Mouse (Mus musculus) liver, embryonic 14.5 days (tissue): Measurements from ENCODE around the gene Fry. TPM values are rescaled to one million over a fixed set of nuclear protein-coding genes. Genes with fewer than 3 reads are reported as not detected.
A peak's percentile ranks its signal among the peaks of the same experiment; 100 is the strongest.

ENCODE experiments used
- ATAC-seq: fragments of 200-750 bp; cut with Nextera tagmentation; 2 replicates; pipeline ENCODE4 v1.8.0; 2017; ENCODE audit warnings: moderate number of reproducible peaks, mild to moderate bottlenecking, moderate library complexity; ENCODE audit not compliant: insufficient read depth
- DNase-seq, 3 experiments: peaks; one replicate each; pipeline ENCODE4 v3.0.0-alpha.2; 2012 to 2013; ENCODE audit warnings: low read depth in 3 of 3, low spot score in 3 of 3
- H3K27ac ChIP-seq: fragments of 300-500 bp; sonication (generic); 2 replicates; pipeline ENCODE4 v1.5.1; 2014; ENCODE audit warnings: moderate library complexity, mild to moderate bottlenecking, control low read depth, inconsistent platforms
- H3K27me3 ChIP-seq: fragments of 300-500 bp; sonication (generic); 2 replicates; pipeline ENCODE4 v1.6.1; 2014; ENCODE audit warnings: mild to moderate bottlenecking, low read length, moderate library complexity; ENCODE audit not compliant: control insufficient read depth, insufficient read depth
- H3K36me3 ChIP-seq: fragments of 300-500 bp; sonication (generic); replicated peaks from 2 replicates; pipeline ENCODE4 v1.6.1; 2014; ENCODE audit warnings: low read depth; ENCODE audit not compliant: control insufficient read depth, insufficient read depth
- H3K4me1 ChIP-seq, 2 experiments: fragments of 200-500 bp in 1 of 2; fragments of 300-500 bp in 1 of 2; sonication (generic) in 1 of 2; replicated peaks; 2 replicates each; pipeline ENCODE4 v1.6.1; 2012 to 2014; ENCODE audit warnings: antibody characterized with exemption in 1 of 2, inconsistent platforms in 1 of 2, low read length in 1 of 2; ENCODE audit not compliant: control insufficient read depth in 2 of 2, insufficient read depth in 2 of 2
- H3K4me2 ChIP-seq: fragments of 300-500 bp; sonication (generic); 2 replicates; pipeline ENCODE4 v1.6.1; 2014; ENCODE audit warnings: low read depth, mild to moderate bottlenecking, control low read depth, moderate library complexity
- H3K4me3 ChIP-seq, 2 experiments: fragments of 200-500 bp in 1 of 2; fragments of 300-500 bp in 1 of 2; sonication (generic) in 1 of 2; 2 replicates each; pipeline ENCODE4 v1.5.1; 2012 to 2014; ENCODE audit warnings: low read depth in 2 of 2, low read length in 2 of 2, mild to moderate bottlenecking in 2 of 2, control low read depth in 1 of 2, inconsistent platforms in 1 of 2, moderate library complexity in 1 of 2; ENCODE audit not compliant: insufficient read depth in 1 of 2
- H3K9ac ChIP-seq: fragments of 300-500 bp; sonication (generic); replicated peaks from 2 replicates; pipeline ENCODE4 v1.6.1; 2014; ENCODE audit warnings: mild to moderate bottlenecking, control low read depth, moderate library complexity
- H3K9me3 ChIP-seq: fragments of 300-500 bp; sonication (generic); 2 replicates; pipeline ENCODE4 v1.6.1; 2016; ENCODE audit warnings: low read length, mixed read lengths; ENCODE audit not compliant: control insufficient read depth
- CTCF ChIP-seq: IDR thresholded peaks from 2 replicates; pipeline ENCODE4 v1.5.1; 2016; ENCODE audit warnings: antibody characterized with exemption, low read depth, control low read depth
- EP300 ChIP-seq: IDR thresholded peaks from 2 replicates; pipeline ENCODE4 v1.6.1; 2016; ENCODE audit warnings: antibody characterized with exemption, low read depth
- whole genome bisulfite sequencing: fragments of 180-500 bp; shearing (Covaris S2); extraction: QIAGEN DNeasy Blood & Tissue Kit; methylation state at CpG from one replicate; pipeline ENCODE4 v1.1.7; 2014; ENCODE audit not compliant: insufficient replicate concordance; 5-methylcytosine and 5-hydroxymethylcytosine counted together
- polyA plus RNA-seq, 2 experiments: library from polyadenylated mRNA; depleted of rRNA in 1 of 2; stranded (reverse) in 1 of 2; unstranded in 1 of 2; fragments of >200 nt; fragmentation: Nextera tagmentation in 1 of 2; extraction: Ambion mirVana in 1 of 2; gene quantifications; 2 replicates each; pipeline versions ENCODE4 v1.2.1 to v1.2.3; 2012 to 2014

Gene Fry
- polyA plus RNA-seq, 2 experiments, result 1.4 to 1.9 TPM

DNA sequence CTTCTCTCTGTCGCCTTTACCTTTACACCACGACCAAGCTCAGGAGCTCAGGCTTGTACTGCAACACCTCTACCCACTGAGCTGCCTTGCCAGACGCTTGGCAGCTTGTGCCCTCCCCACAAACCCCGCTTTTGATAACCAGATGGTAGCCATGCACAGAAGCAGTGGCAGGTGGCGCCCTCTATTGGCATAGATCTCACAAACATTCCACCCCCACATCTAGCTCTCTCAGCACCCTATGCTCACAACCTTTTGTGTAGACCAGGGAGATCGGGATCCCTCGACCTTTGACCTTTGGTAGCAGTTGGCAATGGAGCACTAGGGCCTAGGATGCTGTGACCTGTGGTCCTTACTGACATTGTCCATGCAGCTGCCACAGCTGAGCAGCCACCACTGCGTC is 171.2 kb downstream of the Fry start:
- WGBS, result 53% methylated on average over 8 of the region's 8 CpGs
- TF ChIP-seq EP300 (no peak), CTCF (peak; percentile 65)

DNA sequence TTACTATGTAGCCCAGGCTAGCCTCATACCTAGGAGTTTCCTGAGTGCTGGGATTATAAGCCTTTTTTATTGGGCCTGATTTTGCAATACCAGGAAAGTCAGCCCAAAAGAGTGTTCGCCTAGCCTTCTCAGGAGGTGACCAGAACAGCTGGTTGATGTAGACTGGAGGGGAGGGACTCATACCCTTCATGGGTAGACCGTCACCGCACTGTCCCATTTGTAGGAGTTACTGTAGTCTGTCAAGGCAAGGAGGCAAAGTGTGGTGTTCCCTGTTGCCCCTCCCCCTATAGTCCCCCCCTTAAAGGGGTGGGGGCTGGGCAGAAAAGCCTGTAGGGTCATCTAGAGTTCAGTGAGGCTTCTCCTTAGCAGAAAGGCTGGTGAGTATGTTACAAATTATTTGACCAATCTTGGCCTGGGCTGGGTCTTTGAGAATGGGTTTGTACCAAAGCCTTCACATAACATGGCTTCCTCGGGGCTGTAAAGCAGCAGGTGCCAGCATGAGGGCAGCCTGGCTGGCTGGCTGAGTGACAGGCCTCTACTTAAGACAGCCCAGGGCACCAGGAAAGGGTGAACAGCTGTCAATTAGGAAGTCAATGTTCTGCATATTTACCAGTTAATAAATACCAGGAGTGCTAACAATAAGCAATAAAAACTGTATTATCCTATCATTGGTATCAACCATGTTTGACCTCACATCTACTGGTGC is 172.2 kb downstream of the Fry start:
- no peaks in the 10 kb centered on the region for H3K27me3 ChIP-seq
- H3K9ac ChIP-seq, result no peak overlapping the region
- no peaks in the 10 kb centered on the region for H3K36me3 ChIP-seq
- no peak for TF ChIP-seq EP300
- no peak for TF ChIP-seq CTCF
- H3K9me3 ChIP-seq, result no peaks in the 10 kb centered on the region
- H3K4me2 ChIP-seq, result no peak overlapping the region
- ATAC-seq, result no peak
- DNase-seq, result no peak
- H3K27ac ChIP-seq, result no peak overlapping the region
- 65% methylated on average over 4 of the region's 4 CpGs for WGBS
- H3K4me1 ChIP-seq, result no peaks in the 10 kb centered on the region
- H3K4me3 ChIP-seq, result no peak overlapping the region

More for the DNA sequence above, 171.2 kb downstream of the Fry start:
- Histone ChIP-seq H3K27me3 (no peaks in the 10 kb centered on the region), H3K27ac (no peak overlapping the region), H3K9ac (no peak overlapping the region), H3K36me3 (no peaks in the 10 kb centered on the region), H3K4me2 (no peak overlapping the region), H3K4me1 (no peaks in the 10 kb centered on the region), H3K9me3 (no peaks in the 10 kb centered on the region), H3K4me3 (no peak overlapping the region)
- no peak for ATAC-seq
- DNase-seq, result no peak

DNA sequence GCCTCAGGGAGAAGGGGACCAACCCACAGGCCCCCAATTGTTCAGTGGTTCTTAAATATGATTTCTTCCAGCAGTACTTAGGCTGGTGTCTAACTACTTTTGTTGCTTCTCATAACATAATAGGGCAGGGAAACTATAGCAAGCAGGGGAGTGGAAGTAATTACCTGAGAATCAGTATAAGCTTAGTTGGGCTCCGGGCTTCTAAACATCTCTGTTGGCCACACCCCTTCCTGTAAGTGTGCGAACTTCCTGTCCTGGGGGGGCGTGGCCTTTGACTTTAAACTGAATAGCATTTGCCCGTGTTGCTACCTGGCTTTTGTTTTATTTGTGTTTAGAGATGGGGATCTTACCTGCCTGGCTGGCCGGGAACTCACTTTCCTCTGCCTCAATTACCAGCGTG is 172.8 kb downstream of the Fry start:
- no peak overlapping the region for H3K4me3 ChIP-seq
- no peak for TF ChIP-seq CTCF
- TF ChIP-seq EP300, result no peak
- H3K4me1 ChIP-seq, result no peaks in the 10 kb centered on the region
- ATAC-seq (no peak), DNase-seq (no peak)
- H3K27me3 ChIP-seq, result no peaks in the 10 kb centered on the region
- H3K9me3 ChIP-seq, result no peaks in the 10 kb centered on the region
- H3K9ac ChIP-seq, result no peak overlapping the region
- no peak overlapping the region for H3K4me2 ChIP-seq
- no peak overlapping the region for H3K27ac ChIP-seq
- H3K36me3 ChIP-seq, result no peaks in the 10 kb centered on the region
- 52% methylated on average over 6 of the region's 6 CpGs for WGBS

DNA sequence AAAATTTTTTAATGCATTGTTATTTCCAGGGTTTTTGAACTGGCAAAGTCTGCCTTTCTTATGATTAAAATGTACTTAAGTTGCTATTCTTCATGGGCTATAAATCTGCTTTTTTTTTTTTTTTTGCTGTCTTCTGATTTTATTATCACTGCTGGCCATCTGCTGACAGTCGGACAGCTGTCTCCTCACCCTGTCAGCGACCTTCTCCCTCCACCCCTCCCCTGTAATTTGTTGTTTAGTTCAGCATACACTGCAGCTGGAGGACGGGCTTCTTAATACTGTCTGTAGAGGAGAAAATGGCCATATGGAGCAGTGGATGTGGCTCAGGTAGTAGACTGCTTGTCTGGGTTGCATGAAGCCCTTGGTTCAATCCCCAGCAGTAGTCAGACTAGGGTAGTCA is 173.7 kb downstream of the Fry start:
- 13% methylated on average over 3 of the region's 3 CpGs for WGBS
- no peaks in the 10 kb centered on the region for H3K27me3 ChIP-seq

DNA sequence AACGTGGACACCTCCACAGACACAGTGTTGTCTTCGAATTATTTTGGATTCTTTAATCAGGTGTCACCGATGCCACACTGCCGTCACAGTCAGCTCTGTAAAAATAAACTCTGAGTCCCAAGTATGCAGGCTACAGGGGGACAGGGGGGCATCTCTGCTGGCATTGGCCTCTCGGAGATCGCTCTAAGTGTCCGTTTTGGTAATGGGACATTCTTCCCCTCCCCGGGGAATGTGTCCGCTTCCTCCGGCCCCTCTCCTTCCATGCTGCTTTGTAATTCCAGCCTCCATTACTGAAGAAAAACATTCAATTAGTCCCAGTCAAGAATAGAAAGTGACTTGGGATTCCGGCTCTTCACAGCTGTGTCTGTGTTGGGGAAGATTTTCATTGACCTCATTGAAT is 175.9 kb downstream of the Fry start:
- TF ChIP-seq CTCF (no peak), EP300 (no peak)

More for the DNA sequence above, 173.7 kb downstream of the Fry start:
- no peak overlapping the region for H3K27ac ChIP-seq
- DNase-seq (no peak), ATAC-seq (no peak)
- no peaks in the 10 kb centered on the region for H3K4me1 ChIP-seq
- no peak overlapping the region for H3K4me2 ChIP-seq
- no peaks in the 10 kb centered on the region for H3K36me3 ChIP-seq
- H3K9ac ChIP-seq, result no peak overlapping the region
- no peak overlapping the region for H3K4me3 ChIP-seq
- no peaks in the 10 kb centered on the region for H3K9me3 ChIP-seq
- TF ChIP-seq CTCF (no peak), EP300 (no peak)

More for the DNA sequence above, 175.9 kb downstream of the Fry start:
- Histone ChIP-seq H3K4me3 (no peak overlapping the region), H3K4me2 (no peak overlapping the region), H3K27me3 (no peaks in the 10 kb centered on the region), H3K36me3 (no peaks in the 10 kb centered on the region), H3K27ac (no peak overlapping the region), H3K9ac (no peak overlapping the region), H3K9me3 (no peaks in the 10 kb centered on the region), H3K4me1 (no peaks in the 10 kb centered on the region)
- DNase-seq (no peak), ATAC-seq (no peak)
- 71% methylated on average over 11 of the region's 11 CpGs for WGBS
